Mouse (Mus musculus) cerebellum, adult 2 months (tissue): Measurements from ENCODE around the gene Eml6. TPM values are rescaled to one million over a fixed set of nuclear protein-coding genes. Genes with fewer than 3 reads are reported as not detected.

Experiments
- DNase-seq, 2 experiments: peaks; one replicate each; pipeline ENCODE4 v3.0.0; 2021
- H3K27ac ChIP-seq: fragments of 200-500 bp; 2 replicates; pipeline ENCODE4 v1.5.1; 2012; ENCODE audit warnings: low read length, control low read depth, inconsistent platforms; ENCODE audit not compliant: insufficient read depth
- H3K27me3 ChIP-seq: fragments of 200-500 bp; 2 replicates; pipeline ENCODE4 v1.6.1; 2012; ENCODE audit warnings: inconsistent platforms, mild to moderate bottlenecking, low read length, moderate library complexity; ENCODE audit not compliant: control insufficient read depth, insufficient read depth
- H3K4me1 ChIP-seq: fragments of 200-500 bp; 2 replicates; pipeline ENCODE4 v1.6.1; 2011; ENCODE audit warnings: low read length; ENCODE audit not compliant: control insufficient read depth, insufficient read depth
- H3K4me3 ChIP-seq: fragments of 200-500 bp; replicated peaks from 2 replicates; pipeline ENCODE3; 2011; ENCODE audit warnings: mild to moderate bottlenecking, low read depth, low read length, control low read depth; ENCODE audit not compliant: insufficient read depth
- CTCF ChIP-seq: fragments of 200-500 bp; IDR thresholded peaks from 2 replicates; pipeline ENCODE4 v1.5.1; 2011; ENCODE audit warnings: low read depth, mild to moderate bottlenecking, control low read depth, low read length, moderate library complexity, borderline replicate concordance; ENCODE audit not compliant: insufficient read depth
- POLR2A ChIP-seq: fragments of 200-500 bp; IDR thresholded peaks from 2 replicates; pipeline ENCODE4 v1.6.1; 2011; ENCODE audit warnings: low read length, control low read depth, borderline replicate concordance; ENCODE audit not compliant: insufficient read depth
- WGBS: fragments of 180-500 bp; shearing (Covaris S2); methylation state at CpG from one replicate; pipeline ENCODE4 v1.1.7; 2018; 5-methylcytosine and 5-hydroxymethylcytosine counted together
- polyA plus RNA-seq: library from polyadenylated mRNA; depleted of rRNA; stranded (reverse); fragments of >200 nt; gene quantifications from 2 replicates; pipeline ENCODE4 v1.2.3, GENCODE M21; 2012

Eml6 gene
- polyA plus RNA-seq, 1 experiment = 28.7 TPM

- no peak for TF ChIP-seq CTCF
- no peak for TF ChIP-seq POLR2A
- Histone ChIP-seq H3K27me3 (no peaks in the 10 kb centered on the region), H3K4me1 (no peaks in the 10 kb centered on the region; the same call in 1 of the 2 replicates), H3K27ac (no peak overlapping the region), H3K4me3 (no peak overlapping the region)
- 83% methylated on average over 1 of the region's 1 CpGs for WGBS
- no peak for DNase-seq
Observed at GRCm38 (mm10) chr11:29727901-29728300, 297.9 kb downstream of the Eml6 start.

- 88% methylated on average over 1 of the region's 1 CpGs for WGBS
- DNase-seq = no peak
- Histone ChIP-seq H3K4me1 (no peaks in the 10 kb centered on the region; the same call in 1 of the 2 replicates), H3K27me3 (no peaks in the 10 kb centered on the region), H3K27ac (no peak overlapping the region), H3K4me3 (no peak overlapping the region)
- TF ChIP-seq POLR2A (no peak), CTCF (no peak)
Observed at GRCm38 (mm10) chr11:29725610-29726009, 300.2 kb downstream of the Eml6 start.

- no peak overlapping the region for H3K27ac ChIP-seq
- no peaks in the 10 kb centered on the region; the same call in 1 of the 2 replicates for H3K4me1 ChIP-seq
- no peak for TF ChIP-seq CTCF
- no peak for TF ChIP-seq POLR2A
- H3K27me3 ChIP-seq = no peaks in the 10 kb centered on the region
- no peak overlapping the region for H3K4me3 ChIP-seq
- no peak for DNase-seq
Observed at GRCm38 (mm10) chr11:29725167-29725566, 300.7 kb downstream of the Eml6 start.

GRCm38 (mm10) chr11:29724213-29724612 is 301.6 kb downstream of the Eml6 start:
- H3K27me3 ChIP-seq = no peaks in the 10 kb centered on the region
- no peak overlapping the region for H3K4me3 ChIP-seq
- no peaks in the 10 kb centered on the region; the same call in 1 of the 2 replicates for H3K4me1 ChIP-seq
- no peak overlapping the region for H3K27ac ChIP-seq
- WGBS = 93% methylated on average over 2 of the region's 2 CpGs
- no peak for DNase-seq
- TF ChIP-seq POLR2A = no peak
- TF ChIP-seq CTCF = no peak

- DNase-seq = no peak
- no peak overlapping the region for H3K4me3 ChIP-seq
- no peak overlapping the region for H3K27ac ChIP-seq
- 81% methylated on average over 1 of the region's 1 CpGs for WGBS
- H3K4me1 ChIP-seq = no peaks in the 10 kb centered on the region
- TF ChIP-seq CTCF (no peak), POLR2A (no peak)
- H3K27me3 ChIP-seq = no peaks in the 10 kb centered on the region
Observed at GRCm38 (mm10) chr11:29719597-29719996, 306.2 kb downstream of the Eml6 start.

- peak in 1 of 2 experiments; percentile 17 for DNase-seq
- Histone ChIP-seq H3K27me3 (no peaks in the 10 kb centered on the region), H3K27ac (no peak overlapping the region), H3K4me3 (no peak overlapping the region), H3K4me1 (no peaks in the 10 kb centered on the region)
- WGBS = 81% methylated on average over 6 of the region's 6 CpGs
- no peak for TF ChIP-seq CTCF
- TF ChIP-seq POLR2A = no peak
Observed at GRCm38 (mm10) chr11:29718541-29718940, 307.3 kb downstream of the Eml6 start.

GRCm38 (mm10) chr11:29715499-29715898 is 310.3 kb downstream of the Eml6 start:
- H3K27ac ChIP-seq = no peak overlapping the region
- TF ChIP-seq CTCF (no peak; the same call in 1 of the 2 replicates), POLR2A (no peak)
- WGBS = 75% methylated on average over 3 of the region's 3 CpGs
- no peaks in the 10 kb centered on the region for H3K27me3 ChIP-seq
- no peaks in the 10 kb centered on the region for H3K4me1 ChIP-seq
- H3K4me3 ChIP-seq = no peak overlapping the region
- no peak for DNase-seq

GRCm38 (mm10) chr11:29714789-29715188 is 311.0 kb downstream of the Eml6 start:
- Histone ChIP-seq H3K4me1 (no peaks in the 10 kb centered on the region), H3K4me3 (no peak overlapping the region), H3K27ac (no peak overlapping the region), H3K27me3 (no peaks in the 10 kb centered on the region)
- peak in 1 of 2 experiments; percentile 41 for DNase-seq
- TF ChIP-seq CTCF (peak; percentile 30; the same call in 1 of the 2 replicates), POLR2A (no peak)
- 69% methylated on average over 2 of the region's 2 CpGs for WGBS
